Mouse (Mus musculus) heart, adult 9 months (tissue): ENCODE measurements at regions not wholly inside any gene's neighbourhood (a gene's known extent, or its start where the extent isn't known, plus 50 kb on each side); places are given as distances from the start of the nearest gene placed in this dataset.
A peak's percentile ranks its signal among the peaks of the same experiment; 100 is the strongest.

ENCODE experiments used
- DNase-seq, 2 experiments: peaks; one replicate each; pipeline ENCODE4 v3.0.0; 2022; ENCODE audit warnings: low spot score in 2 of 2

DNA sequence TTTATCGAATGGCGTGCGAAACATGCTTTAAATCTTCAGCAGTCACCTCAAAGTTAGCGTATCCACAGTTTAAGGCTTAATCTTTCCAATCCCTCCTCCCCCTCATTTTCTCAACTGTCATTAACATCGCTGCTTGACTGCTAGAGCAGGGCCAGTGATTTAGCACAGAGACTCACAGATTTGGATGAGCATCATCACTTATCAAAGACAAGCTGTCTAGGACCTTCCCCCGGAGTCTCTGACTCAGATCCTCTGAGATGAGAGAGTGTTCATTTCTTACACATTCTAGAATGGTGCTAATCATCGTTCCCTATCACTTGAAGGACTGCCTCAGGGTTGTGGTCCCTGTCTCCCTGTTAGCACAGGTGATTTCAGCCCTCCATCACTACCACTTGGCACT lies 112.1 kb upstream of the Tmem132c start:
- DNase-seq: no peak

DNA sequence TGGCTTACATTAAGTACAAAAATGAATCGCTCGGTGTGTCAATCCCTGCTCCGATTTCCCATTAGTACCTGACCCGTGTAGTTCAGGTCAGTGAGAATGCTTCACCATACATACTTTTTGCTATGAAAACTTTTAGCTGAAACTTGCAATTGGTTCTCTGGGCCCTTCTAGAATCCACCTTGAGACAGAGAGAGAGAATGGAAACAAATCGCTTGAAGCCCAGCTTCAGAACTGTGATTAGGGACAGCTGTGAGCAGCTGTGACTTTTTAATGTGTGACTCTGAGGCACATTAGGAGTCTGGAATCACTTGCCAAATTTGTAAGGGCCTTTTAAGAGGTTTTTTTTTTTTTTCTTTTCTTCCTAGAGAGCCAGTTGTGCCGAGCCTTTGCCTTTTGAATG lies 107.2 kb upstream of the Tmem132c start:
- DNase-seq: no peak

GRCm38 (mm10) chr5:127140651-127141050 lies 101.0 kb upstream of the Tmem132c start:
- DNase-seq: no peak

DNA sequence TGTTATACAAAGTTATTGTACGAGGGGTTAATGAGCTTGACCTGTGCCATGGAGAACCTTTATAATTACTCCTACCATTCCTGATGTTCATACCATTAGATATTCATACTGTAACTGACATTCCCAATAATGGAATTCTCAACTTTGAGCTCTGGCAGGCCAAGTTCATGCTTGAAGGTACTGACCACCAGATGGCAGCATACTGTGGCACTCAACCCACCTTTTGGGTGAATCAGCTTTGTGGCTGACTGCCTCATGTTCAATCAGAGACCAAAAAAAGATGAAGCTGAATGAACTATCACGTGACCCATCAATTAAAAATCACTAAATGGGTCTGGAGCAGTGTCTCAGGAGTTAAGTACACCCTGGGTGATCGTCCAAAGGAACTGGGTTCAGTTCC lies 81.3 kb upstream of the Tmem132c start:
- no peak for DNase-seq

DNA sequence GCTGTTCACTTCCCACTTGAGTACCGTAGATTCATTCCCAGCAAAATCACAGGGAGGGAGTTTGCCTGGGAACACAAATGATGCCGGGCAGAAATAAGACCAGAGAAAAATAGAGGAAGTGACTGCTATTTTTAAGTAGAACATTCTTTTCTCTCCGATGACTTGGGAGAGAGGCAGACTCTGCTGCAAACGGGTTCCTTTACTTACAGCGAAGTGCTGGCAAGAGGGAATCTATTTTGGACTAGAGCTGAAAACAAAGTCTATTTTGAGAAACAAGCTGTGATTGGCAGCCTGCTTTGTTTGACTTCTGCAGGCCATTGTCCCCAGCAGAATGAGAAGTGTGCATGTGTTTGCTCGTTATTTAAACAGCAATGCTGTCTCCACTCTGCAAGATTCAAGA lies 78.2 kb upstream of the Tmem132c start:
- peak; percentile 6 to 9 for DNase-seq

DNA sequence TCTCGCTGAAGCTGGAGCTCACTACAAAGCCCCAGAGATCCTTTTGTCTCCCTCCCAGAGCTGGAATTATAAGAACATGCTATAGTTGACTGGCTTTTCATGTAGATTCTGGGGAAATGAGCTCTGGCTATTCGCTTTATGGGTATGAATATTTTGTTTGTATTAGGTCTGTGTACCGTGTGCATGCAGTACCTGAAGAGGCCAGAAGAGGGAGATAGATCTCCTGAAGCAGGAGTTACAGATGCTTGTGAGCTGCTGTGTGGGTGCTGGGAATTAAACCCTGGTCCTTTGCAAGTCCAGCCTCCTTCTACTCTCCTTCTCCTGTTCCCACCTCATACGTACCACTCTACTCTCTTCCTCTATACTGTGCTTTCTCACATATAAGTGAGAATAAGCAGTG lies 52.6 kb upstream of the Tmem132c start:
- DNase-seq: no peak
